Mouse (Mus musculus) heart, adult 11 months (tissue): ENCODE data around the gene Gm21190.
A peak's percentile ranks its signal among the peaks of the same experiment; 100 is the strongest.
"Not testable (repeated sequence)": the region's sequence is repeated elsewhere in the genome, so short reads cannot be mapped to it uniquely, and the experiment has no call there.

Experiments used
- DNase-seq: peaks from one replicate; pipeline ENCODE4 v3.0.0; 2022

Gm21190 gene

GRCm38 (mm10) chr5:15488743-15489142, 40.3 kb downstream of the Gm21190 start:
- DNase-seq: no peak

DNA sequence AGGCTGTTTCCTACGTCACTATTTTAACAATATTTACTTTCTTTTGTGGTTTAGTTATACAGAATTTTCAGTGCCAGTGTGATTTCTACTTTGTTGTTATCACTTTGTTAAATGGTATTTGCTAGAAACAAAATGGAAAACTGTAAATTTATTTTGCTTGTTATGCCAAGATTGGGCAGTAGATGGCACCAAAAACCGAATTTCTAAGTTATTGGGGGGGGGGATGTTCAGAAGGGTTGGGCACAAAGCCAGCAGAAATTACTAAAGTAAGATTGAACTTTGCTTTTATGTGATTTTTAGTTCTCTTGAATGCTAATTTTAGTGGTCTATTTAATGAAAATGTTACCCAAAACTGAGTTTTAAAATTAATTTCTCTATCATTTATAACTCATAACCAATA, 44.4 kb downstream of the Gm21190 start:
- not testable (repeated sequence) for DNase-seq

GRCm38 (mm10) chr5:15483576-15483975, 45.4 kb downstream of the Gm21190 start:
- not testable (repeated sequence) for DNase-seq

- peak; percentile 92 for DNase-seq
Observed at GRCm38 (mm10) chr5:15482815-15483214, 46.2 kb downstream of the Gm21190 start.

GRCm38 (mm10) chr5:15476423-15476822, 52.6 kb downstream of the Gm21190 start, which contains the start of gene Gm21149:
Gene Gm21149 (minus strand): TSS chr5:15476523.
- DNase-seq: not testable (repeated sequence)
